Mouse (Mus musculus) megakaryocyte-erythroid progenitor cell, adult 5 weeks (primary cell): ENCODE data around the gene Rai2. TPM values are rescaled to one million over a fixed set of nuclear protein-coding genes. Genes with fewer than 3 reads are reported as not detected.

Experiments
- polyA plus RNA-seq: library from polyadenylated mRNA; stranded (reverse); fragments of >175 nt; gene quantifications from 2 replicates; pipeline ENCODE4 v1.2.3, GENCODE M21; 2012

Gene Rai2
- polyA plus RNA-seq = 0.22 and 0.25 TPM in 2 replicates

DNA sequence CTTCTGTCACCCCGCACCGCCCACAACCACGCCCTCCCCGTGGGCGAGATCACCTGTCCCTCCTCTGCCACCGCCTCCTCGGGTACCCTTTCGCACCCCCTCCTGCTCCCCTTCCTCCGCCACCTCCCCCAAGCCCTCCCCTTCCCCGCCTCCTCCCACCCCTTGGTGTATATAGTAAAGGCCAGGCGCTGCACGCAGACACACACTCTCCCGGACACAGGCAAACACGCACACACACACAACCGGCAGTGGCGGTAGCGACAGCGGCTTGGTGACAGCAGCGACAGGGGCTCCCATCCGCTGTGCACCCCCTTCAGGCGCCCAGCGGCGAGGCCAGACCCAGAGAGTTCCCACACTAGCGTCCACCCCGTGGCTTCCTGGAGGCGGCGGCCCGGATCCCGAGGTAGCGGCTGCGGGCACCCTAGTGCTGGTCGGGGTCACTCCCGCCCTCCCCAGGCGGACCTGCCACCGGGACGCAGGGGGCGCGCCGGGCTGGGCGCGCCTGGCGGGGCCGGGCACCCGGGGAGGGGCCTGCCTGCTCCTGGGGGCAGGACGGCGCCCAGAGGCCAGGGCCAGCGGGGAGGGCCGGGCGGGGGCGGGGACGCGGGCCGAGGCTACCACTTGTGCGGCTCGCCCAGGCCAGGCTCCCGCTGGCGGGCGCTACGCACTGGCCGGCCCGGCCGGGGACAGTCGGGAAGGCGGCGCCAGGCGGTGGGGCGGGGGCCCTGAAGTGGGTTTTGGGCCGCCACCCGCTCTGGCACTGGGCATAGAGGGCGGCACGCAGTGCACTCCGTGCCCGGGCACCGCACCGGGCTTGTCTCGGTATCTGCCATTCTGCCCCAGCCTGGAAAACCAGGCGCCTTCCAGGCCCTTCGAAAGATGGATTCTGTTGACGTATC is at the start of gene Rai2:
Rai2 (plus strand) TSS at position 205 of the 899 bp plus-strand sequence.

